Mouse (Mus musculus) embryo, embryonic 10.5 days (tissue): ENCODE measurements around the gene Tapbpl.

Source experiments
- DNase-seq: peaks from one replicate; pipeline ENCODE4 v3.0.0-alpha.2; 2015; ENCODE audit warnings: low spot score

The Tapbpl gene

DNA sequence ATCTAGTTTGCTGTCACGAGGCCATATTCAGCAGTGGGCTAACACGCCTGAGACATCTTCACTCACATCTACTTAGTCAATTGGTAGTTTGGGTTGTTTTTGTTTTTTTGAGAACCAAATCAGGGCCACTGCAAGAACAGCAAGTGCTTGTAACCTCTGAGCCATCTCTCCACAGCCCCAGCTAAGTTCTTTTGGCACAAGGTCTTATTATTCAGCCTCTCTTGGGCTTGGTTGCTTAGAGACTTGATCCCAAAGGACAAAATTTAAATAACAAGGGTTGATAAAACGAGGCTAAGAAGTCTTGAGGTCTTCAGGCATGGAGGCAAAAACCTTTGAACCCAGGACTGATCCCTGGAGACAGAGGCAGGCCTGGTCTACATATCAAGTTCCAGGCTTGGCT lies 35.4 kb downstream of the Tapbpl start:
- peak; percentile 14 for DNase-seq

DNA sequence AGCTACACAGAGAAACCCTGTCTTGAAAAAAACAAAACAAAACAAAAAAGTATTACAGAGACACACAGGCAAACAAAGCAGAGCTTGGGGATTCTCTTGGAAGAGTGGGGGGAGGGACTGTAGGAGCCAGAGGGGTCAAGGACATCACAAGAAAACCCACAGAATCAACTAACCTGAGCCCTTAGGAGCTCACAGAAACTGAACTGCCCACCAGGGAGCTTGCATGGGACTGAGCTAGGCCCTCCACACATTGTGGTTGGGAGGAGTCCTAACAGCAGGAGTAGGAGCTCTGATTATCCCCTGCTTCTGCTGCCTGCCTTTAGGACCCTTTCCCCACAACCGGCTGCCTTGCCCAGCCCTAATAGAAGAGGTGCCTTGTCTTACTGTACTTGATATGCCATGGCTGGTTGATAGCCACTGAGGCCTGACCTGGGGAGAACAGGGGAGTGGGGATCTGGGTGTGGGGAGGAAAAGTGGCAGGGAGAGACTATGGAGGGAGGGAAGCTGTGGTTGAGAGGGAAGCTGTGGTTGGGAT lies 36.1 kb downstream of the Tapbpl start:
- no peak for DNase-seq

DNA sequence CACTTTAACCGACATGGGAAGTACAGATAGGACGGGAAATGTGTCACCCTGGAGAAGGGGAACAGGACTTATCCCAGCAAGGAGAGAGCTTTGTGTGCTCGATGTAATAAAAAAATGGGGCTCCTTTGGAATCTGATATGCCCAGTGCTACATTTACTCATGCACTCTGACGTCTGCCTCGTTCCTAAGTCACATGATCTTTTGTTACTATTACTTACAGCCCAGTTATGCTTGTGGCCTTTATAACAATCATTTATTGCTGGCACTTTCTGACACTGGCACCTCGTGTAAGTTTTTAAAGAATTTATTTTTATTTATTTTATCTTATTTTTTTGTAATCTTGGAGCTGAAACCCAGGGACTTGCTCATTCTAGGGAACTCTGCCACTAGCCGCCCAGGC lies 38.3 kb downstream of the Tapbpl start:
- DNase-seq = no peak

DNA sequence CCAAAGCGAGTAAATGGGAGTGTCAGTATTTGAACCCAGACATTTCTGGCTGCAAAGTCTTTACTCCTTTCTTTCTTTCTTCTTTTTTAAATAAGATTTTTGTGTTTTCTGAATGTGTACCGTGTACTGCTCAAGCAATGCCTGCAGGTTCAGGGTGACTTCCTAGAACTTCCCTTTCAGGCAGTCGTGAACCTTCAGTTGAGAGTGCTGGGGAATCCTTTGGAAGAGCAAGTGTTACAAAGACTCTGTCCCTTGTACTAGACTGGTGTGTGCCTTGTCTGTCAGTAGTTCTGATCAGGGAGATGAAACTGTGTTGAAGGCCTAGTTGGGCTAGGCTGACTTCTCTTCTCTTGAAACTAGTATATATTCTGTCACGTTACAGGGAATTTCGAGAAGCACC lies 38.8 kb downstream of the Tapbpl start:
- peak; percentile 9 for DNase-seq

DNA sequence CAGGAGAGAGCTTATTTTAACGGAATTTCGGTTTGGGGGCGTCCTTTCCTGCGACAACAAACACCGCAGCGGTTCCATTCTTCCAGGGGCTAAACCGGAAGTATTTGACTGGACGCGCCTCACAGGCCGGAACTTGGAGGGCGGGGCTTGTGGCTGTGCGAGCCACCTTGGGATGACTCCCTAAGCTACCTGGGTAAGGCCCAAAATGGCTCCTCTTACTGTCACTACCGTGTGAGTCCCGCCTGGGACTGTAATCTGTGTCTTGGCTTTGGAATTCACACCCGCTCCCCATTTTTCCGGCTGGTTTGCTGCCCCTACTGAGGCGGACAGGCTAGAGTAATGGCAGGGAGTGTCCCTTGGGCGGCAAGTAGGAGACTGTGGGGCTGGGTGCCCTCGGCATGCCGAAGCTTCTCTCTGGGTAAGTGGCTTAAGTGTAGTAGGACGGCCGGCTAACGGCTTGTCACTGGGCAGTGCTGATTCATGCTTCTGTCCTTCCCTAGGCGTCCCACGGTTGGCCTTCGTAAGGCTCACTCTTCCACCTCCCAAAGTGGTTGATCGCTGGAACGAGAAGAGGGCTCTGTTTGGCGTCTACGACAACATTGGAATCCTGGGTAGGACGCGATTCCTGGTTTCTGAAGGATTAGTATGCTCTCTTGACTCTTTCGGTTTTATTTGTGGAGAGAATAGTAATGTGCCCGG lies 39.5 kb downstream of the Tapbpl start:
- DNase-seq = peak; percentile 98

DNA sequence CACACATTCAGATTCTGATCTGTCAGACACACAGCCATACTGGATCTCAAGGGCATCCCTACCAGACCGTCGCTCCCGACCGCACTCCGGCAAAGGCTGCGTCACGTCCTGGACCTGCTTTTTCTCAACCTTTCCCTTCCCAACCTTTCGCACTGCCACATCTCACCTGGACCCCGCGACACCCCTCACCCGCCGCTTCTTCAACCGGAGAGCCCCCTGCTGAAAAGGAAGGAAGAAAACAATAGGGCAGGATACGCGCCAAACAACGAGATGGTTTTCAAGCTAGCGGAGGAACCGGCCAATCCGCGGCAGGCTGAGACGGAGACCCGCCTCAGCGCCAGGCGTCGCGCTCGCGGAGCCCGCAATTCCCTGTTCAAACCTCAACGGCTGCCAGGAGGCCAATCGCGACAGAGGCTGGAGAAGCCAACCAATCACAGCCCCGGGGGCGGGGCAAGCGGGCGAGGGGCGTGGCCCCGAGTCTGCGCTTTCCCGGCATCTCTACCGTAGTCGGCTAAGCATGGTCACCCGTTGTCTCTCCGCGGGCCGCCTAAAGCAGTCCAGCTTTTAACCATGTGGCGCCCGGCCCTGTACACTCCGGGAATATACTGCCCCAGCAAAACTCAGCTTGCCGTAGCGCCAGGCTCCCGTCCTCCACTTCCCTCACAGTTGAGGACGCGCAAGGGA lies 40.2 kb downstream of the Tapbpl start, which contains the start of the genes Ncapd2 and Mrpl51:
Ncapd2 (minus strand) TSS at position 370 of the 684 bp plus-strand sequence.
Mrpl51 (plus strand) TSS at position 470 of the 684 bp plus-strand sequence.
- DNase-seq = peak; percentile 98

DNA sequence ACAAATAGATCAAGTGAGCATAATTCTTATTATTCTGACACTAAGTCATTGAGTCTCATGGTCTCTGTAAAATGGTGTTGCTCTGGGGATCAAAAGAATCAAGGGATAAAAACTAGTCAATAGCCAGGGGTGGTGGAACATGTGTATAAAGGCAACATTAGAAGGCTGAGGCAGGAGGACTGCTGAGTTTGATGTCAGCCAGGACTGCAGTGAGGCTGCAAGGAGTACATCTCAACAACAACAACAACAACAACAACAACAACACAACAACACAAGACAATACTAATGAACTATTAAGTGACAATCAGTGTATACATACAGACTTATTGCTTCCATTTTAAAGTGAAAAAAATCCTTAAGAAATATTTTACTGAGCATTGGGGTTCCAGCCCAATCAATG lies 40.8 kb downstream of the Tapbpl start:
- peak; percentile 50 for DNase-seq

DNA sequence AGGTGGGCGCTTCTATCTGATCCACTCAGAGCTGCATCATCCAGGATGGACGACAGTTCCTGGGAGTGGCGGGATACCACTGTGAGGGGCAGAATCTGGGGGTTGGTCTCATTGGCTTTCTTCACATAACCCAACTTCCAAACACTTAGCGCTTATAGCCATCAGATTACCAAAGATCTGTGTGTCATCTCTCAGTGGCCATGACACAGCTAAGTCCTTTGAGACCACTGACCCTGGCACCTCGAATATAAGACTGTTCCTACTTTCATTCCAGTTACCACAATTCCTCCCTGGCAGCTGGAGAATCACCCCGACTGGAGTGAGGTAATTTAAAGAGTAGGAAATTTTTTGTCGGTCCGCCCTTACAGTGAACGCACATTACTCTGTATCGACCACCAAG lies 45.5 kb downstream of the Tapbpl start:
- DNase-seq = no peak

DNA sequence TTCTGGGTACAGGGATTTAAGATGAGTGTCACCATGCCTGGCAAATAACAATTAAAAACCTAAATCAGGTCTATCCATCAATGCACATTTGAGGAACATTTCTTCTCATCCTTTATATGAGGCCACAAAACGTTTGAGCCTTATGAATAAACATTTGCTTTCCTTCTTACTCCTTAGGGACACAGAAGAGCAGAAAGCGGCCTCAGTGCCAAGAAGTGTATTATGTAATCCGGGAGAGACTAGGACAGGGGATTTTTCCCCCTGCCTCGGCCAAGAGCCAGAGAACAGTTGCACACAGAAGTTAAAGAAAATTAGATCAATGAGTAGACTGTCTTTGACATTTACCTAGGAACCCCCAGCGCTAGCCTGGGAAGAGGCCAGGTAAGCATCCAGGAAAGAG lies 49.5 kb downstream of the Tapbpl start:
- no peak for DNase-seq

DNA sequence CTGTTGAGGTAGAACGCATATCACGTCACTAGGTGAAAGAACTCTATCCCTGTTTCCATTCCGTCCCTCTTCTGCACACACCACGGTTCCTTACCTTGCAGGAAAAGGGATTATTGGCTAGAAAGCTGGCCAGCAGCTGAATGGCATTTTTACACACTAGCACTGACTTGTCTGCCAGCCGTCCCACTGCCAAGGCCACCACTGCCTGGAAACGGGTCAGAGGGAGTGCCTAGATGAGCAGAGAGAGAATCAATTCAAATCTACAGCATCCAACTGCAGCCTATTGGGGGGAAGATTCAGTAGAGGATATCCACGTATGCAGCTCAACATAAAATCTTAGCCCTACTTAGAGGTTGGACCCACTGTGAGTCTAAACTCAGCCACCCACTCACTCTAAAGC lies 52.1 kb downstream of the Tapbpl start:
- DNase-seq = no peak

DNA sequence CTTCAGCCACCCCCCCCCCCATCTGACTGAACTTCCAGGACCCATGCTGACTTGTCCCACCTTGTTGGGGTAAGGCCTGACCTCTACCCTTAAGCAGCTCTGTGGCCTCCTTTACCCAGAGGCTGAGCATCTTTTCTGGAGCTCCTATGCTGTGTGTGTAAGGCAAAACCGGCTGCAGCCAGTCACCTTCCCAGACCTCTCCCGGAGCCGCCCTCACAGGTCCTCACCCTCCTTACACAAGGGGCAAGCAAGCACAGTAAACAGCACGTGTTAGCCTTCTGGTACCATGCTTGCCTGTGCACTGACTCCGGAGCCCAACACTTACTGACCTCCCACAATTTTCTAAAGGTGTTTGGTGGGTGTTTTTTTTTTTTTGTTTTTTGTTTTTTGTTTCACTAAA lies 56.2 kb downstream of the Tapbpl start:
- DNase-seq = no peak
